Mouse (Mus musculus) ovary, postnatal 14 days (tissue): ENCODE measurements around the gene Cd27.

Source experiments
- DNase-seq: peaks from one replicate; pipeline ENCODE4 v3.0.0; 2022; ENCODE audit warnings: low spot score

Gene Cd27

GRCm38 (mm10) chr6:125244551-125244950 lies 7.7 kb upstream of the Cd27 start:
- no peak for DNase-seq

GRCm38 (mm10) chr6:125241566-125241965 lies 4.8 kb upstream of the Cd27 start:
- no peak for DNase-seq

- no peak for DNase-seq
These were observed 3.8 kb upstream of the Cd27 start for GRCm38 (mm10) chr6:125240617-125241016.

GRCm38 (mm10) chr6:125239547-125239946 lies 2.7 kb upstream of the Cd27 start:
- DNase-seq: no peak

- DNase-seq: no peak
These were observed 1.6 kb upstream of the Cd27 start for GRCm38 (mm10) chr6:125238396-125238795.

- DNase-seq: no peak
These were observed 611 bp upstream of the Cd27 start for GRCm38 (mm10) chr6:125237421-125237820.

GRCm38 (mm10) chr6:125236341-125236740 lies 469 bp downstream of the Cd27 start:
- no peak for DNase-seq

- no peak for DNase-seq
These were observed 2.3 kb downstream of the Cd27 start for GRCm38 (mm10) chr6:125234520-125234828.

GRCm38 (mm10) chr6:125233816-125234519 lies 2.8 kb downstream of the Cd27 start:
- DNase-seq: no peak

- no peak for DNase-seq
These were observed 4.3 kb downstream of the Cd27 start for GRCm38 (mm10) chr6:125232516-125232915.

- DNase-seq: no peak
These were observed 4.8 kb downstream of the Cd27 start for GRCm38 (mm10) chr6:125232045-125232437.

- peak; percentile 41 for DNase-seq
These were observed 5.4 kb downstream of the Cd27 start, which contains the start of gene Tapbpl for GRCm38 (mm10) chr6:125231117-125232044. Gene Tapbpl, minus strand, starts transcription at chr6:125231860.

- DNase-seq: no peak
These were observed 6.2 kb downstream of the Cd27 start for GRCm38 (mm10) chr6:125230571-125230970.

GRCm38 (mm10) chr6:125225518-125226115 lies 11.2 kb downstream of the Cd27 start:
- DNase-seq: no peak

- no peak for DNase-seq
These were observed 14.2 kb downstream of the Cd27 start for GRCm38 (mm10) chr6:125222577-125222976.

GRCm38 (mm10) chr6:125222146-125222545 lies 14.7 kb downstream of the Cd27 start:
- no peak for DNase-seq

GRCm38 (mm10) chr6:125221115-125221745 lies 15.6 kb downstream of the Cd27 start:
- no peak for DNase-seq

- peak; percentile 39 for DNase-seq
These were observed 17.8 kb downstream of the Cd27 start for GRCm38 (mm10) chr6:125218963-125219362.

GRCm38 (mm10) chr6:125217899-125218298 lies 18.9 kb downstream of the Cd27 start:
- DNase-seq: no peak

GRCm38 (mm10) chr6:125216898-125217297 lies 19.9 kb downstream of the Cd27 start:
- DNase-seq: no peak

GRCm38 (mm10) chr6:125215148-125215954 lies 21.5 kb downstream of the Cd27 start, which contains the start of gene Vamp1:
Gene Vamp1, plus strand, starts transcription at chr6:125215551.
- peak; percentile 86 for DNase-seq
